Mouse (Mus musculus) brain, embryonic 14.5 days (tissue): ENCODE results near the gene Lexm.

Source experiments
- CTCF ChIP-seq: fragments of 200-500 bp; IDR thresholded peaks from 2 replicates; pipeline ENCODE4 v1.5.1; 2012; ENCODE audit warnings: inconsistent platforms, mild to moderate bottlenecking, moderate library complexity, borderline replicate concordance; ENCODE audit not compliant: insufficient read depth, insufficient read length; ENCODE audit errors: extremely low read depth
- POLR2A ChIP-seq: fragments of 200-500 bp; IDR thresholded peaks from 2 replicates; pipeline ENCODE4 v1.6.1; 2012; ENCODE audit warnings: mild to moderate bottlenecking, inconsistent platforms, borderline replicate concordance; ENCODE audit not compliant: poor library complexity, insufficient read depth, insufficient read length, severe bottlenecking; ENCODE audit errors: extremely low read depth

GRCm38 (mm10) chr4:106624271-106624670, 7.2 kb upstream of the Lexm start:
- TF ChIP-seq CTCF (no peak), POLR2A (no peak)
